Mouse (Mus musculus) frontal cortex, postnatal 36 days (tissue): ENCODE data around the gene Ptn.

Source experiments
- DNase-seq, 2 experiments: peaks; one replicate each; pipeline ENCODE4 v3.0.0; 2022; ENCODE audit warnings: low spot score in 2 of 2

Gene Ptn

DNA sequence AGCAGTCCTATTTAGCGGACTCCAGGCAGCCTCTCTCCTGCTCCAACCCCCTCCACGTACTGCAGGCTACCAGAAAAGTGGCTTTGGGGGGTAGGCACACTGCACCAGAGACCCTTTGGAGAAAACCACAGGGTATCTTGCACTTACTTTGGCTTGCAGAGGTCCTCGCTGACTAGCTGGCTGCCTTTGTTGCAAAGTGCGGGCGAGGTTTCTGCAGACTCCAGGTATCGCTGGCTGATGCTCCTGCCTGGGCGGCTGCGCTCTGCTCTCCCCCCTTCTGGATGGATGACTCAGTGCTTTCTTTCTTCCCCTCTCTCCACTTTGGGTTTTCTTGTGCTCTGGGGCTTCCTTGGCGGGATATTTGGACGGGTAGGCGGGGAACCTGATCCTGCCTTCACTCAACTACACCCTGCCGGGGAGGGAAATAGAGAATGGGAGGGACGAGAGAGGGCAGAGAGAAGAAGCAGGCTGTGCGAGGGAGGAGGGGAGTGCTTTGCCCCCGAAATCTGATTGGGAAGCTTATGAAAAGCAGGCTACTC, at the start of gene Ptn:
TSS of gene Ptn (minus strand) at position 474 of the 539 bp plus-strand sequence.
- DNase-seq, result peak; percentile 72 to 82

DNA sequence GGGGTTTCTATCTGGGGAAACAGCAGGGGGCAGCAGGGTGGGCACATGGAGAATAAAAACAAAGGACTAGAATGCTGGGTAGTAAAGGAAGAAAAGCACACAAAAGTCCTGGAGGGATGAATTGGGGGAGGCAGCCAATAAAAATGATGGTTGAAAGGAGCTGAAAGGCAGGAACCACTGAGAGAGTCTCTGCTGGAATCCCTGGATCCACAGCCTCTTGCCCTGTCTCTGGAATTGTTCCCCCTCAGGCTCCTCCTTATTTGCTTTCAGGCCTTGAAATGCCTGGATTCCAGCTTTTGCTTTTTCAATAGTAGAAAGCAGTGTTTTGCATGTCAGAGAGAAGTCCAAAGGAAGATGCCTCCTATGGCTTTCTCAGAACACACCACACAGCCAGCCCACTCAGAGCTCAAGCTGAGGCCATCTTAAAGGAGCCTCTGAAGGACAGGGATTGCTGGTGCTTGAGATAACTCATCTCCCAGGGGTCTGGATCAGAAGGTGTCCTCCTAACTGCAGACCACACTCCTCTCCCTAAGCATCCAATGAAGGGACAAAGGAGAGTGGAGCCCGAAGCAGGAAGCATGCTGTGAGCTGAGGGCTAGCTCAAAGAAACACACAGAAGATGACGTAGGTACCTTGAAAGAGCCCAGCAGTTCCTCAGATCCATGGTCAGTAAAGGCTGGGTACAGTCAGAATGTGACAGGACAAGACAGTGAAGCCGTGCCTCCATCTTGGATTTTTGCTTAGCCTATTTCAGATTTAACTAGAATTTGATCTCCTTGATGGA, 48.4 kb upstream of the Ptn start:
- DNase-seq, result no peak

DNA sequence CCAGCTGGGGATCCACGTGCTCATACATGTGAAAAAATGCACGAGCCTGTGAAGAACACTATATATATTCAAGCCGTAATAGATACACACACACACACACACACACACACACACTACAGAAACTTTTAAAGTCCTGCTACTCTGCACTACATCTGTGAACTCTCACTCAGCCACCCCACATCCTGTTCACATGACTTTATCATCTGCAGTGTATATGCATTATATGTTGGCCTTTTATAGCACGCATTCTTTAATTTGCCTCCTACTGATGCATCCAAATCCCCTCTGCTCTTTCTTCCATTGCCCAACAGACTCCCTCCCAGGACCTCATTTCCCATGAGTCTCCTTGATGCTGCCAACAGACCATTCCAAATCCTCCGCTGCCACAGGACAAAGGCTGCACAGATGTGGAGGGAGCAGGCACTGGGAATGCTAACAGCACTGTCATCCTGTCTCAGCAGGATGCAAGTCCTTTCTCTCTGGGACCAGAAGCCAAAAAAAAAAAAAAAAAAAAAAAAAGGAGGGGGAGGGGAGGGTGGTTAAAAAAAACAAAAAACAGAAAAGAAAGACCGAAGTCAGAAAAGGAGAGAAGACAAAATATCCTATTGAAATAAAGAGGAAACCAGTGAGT, 47.7 kb upstream of the Ptn start:
- no peak for DNase-seq

DNA sequence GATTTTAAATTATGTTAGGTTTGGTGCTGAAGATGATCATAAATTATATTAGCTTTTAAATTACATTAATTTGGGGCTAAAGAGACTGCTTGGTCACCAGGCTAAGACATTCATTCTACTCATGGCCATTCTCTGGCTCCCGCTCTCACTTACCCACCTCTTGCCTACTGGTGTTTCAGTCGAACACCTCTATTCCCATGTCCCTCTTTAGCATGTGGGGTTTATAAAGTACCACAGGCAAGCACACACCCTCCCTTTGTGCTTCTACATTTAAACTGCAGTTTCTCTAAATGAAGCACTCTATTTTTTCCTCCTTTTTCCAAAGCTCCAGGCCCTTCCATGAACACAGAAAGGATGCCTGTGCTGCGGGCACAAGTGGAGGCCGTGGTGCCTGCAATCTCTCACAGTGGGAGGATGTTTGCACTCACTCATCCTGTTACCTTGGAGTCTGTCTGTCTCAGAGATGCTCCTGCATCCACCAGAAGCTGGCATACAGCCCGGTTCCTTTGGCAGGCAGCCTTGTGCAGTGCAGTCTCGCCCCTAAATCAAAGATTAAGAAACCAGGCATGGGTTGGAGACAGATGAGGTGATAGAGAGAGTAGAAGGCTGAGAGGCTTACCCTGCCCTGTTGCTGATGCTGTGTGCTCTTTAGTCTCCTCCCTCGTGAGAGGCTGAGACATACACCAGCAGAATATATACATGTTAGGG, 40.6 kb upstream of the Ptn start:
- DNase-seq, result peak; percentile 90

DNA sequence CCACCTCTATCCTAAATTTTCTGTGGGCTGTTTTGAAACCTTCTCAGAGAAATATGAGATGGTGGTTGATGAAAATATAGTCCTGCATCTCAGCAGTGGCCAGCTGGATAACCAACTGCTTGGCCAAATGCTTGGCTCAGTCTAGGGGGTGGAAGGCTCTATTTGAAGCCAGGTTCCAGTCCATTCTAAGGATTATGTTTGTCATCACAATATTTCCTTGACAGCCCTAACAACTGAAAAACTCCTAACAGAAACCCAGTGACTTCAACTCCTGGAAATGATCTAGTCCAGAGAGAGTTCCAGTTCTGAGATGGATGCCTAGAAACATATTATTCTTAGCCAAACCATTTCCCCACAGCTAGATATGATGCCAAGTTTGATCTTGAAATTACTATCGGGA, 35.3 kb upstream of the Ptn start:
- peak in 1 of 2 experiments; percentile 29 for DNase-seq

DNA sequence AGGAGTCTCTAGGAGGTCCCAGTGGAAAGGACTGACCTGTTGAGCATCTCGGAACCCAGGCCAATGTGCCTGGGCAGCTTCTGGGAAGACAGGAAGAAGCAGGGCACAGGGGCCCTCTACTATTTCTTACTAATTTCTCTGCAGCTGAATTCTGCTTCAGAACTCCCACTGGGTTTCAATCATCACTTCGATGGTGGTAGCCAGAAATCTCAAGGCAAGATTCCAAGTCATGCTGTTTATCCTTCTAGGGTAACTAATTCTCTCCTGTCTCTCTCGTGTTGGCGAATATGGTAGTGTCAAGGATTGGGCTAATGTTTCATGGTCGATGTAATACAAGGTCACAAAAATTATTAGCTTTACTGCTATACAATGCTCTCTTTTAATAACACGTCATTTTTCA, 34.2 kb upstream of the Ptn start:
- DNase-seq, result peak in 1 of 2 experiments; percentile 55

DNA sequence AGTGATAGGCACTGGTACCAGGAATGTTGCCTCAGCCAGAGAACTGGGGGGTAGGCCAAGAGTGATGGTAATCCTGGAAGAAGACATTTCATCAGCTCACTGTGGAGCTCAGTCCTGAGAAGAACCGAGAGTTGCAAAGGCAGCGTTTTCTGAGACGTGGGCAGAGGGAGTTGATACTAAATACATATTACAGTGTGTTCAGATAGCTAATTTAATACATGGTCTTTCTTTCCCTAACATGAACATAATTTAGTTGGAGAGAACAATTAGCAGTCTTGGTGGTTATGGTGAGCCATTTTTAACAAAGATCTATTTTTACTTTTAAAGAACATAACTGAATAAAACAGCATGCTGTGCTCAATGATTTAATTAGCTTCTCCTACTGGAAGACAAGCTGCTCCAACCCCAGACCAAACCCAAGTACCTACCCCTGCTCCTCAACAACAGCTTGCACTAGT, 33.0 kb upstream of the Ptn start:
- DNase-seq, result peak in 1 of 2 experiments; percentile 75

DNA sequence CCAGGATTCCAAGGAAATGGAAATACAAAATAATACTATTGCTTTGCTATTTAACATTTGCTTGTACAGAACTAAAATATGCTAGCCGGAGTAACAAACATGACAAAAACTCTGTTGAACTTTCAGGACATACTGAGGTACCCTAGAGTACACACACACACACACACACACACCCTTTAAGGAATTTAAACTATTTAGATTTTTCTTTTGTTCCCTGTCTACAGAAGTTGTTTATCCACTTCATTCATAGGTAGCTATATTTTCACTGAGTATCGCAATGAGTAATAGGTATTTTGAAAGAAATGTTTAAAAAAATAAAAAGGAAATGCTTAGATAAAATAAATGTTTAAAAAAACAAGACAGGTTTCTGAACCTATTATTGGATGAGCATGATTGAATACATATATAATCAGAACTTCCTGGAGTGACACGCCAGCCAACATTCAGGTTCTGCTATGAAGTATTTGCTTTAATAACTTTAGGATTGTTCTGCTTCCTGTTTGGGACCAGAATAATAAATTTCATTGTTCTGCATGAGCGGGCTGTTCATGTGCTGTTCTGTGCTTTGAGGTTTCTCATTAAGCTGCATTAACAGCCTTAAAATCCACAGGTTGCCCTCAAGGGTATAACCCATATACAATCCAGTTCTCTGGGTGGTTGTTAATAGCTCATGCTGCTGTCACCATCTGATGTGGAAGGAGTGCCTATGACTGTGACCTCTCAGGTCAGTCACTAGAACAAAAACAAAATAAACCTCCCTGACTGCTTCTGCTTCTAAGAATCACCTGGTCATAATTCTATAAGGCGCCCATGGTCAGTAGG, 32.3 kb upstream of the Ptn start:
- no peak for DNase-seq

DNA sequence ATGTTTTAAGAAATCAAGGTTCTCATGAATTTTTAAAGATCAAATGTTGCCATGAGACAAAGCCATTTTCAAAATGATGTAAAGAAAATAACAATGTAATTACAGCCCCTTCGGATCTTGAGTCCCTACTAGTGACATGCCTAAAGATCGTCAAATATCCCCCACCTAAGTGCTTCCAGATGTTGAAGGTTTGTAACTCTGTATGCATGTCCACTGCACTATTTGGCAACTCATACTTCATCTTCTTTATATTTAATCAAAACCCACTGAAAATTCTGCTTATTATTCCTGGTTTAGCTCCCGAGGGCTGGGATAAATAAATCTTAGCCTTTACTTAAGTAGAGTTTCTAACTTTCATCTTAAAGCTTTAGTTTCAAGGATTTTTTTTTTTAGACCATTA, 31.7 kb upstream of the Ptn start:
- DNase-seq, result no peak

DNA sequence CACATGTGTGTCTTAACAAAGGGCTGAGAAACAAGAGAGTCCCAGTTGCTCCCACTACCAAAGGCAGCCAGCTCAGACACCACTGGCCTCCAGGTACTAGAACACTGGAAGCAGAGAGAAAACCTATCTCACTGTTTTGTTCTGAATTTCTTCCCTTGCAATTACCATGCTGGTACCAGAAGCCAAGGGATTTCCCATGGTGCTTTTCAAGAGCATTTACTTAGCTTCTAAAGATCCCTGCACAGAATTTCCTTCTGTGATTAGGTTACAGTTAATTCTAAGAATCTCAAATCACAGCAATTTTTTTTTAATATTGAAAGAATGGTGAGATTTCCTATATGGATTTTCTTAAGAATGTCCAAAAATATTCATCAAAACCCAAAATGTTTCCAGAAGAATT, 31.2 kb upstream of the Ptn start:
- no peak for DNase-seq

DNA sequence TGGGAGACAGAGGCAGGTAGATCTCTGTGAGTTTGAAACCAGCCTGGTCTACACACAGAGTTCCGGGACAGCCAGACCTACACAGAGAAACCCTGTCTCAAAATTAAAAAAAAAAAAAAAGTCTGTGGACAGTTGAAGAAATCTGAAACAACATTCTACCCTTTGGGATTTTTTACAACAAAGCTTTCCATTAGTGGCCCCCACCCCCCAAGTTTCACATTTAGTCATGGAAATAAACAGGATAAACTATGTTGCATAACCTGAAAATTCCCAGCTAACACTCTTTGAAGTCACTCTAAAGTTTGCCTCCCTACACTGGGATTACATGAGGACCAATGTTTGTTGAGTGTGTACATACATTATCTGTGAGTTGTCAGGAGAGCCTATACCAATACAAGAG, 28.7 kb upstream of the Ptn start:
- DNase-seq, result no peak

DNA sequence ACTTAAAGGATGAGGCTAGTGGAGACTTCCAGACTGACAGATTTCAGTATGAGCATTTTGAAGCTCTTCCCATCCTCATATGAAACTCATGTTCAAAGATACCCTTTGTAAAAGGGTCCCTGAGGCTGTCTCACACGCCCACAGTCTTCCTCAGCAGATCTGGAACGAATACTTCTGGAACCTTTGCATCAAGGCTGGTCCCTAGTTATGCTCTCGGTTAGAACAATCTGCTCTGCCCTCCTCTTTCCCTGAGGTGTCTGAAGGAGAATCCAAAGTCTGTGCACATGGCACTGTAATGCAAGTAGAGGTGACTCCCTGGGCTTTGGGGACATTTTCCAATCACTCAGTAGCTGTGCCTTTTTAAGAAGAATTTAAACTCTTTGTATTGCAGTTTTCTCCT, 25.3 kb upstream of the Ptn start:
- DNase-seq, result no peak

DNA sequence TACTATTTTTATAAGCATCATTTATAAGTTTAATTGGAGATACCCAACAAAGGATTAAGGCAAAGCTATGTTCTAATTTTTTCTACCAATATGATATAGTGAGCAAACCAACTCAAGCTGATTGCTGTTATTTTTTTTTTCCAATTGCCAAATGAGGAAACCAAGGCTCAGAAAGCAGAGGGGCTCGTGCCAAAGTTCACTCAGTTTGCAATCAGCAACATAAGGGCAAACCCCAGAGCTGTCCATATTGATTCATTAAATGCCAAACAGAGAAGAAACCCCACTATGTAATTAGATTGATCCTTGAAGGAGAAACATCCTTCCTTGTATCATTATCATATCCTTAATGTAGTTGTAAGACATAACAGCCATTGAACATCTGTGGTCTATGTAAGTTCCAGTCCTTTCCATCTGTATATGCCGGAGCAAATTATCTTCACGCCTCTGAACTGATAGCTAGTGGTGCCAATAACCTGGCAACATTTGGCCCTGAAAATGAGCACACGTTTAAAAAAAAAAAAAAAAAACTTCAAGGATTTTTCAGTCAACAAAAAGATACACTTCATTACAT, 24.8 kb upstream of the Ptn start:
- no peak for DNase-seq

DNA sequence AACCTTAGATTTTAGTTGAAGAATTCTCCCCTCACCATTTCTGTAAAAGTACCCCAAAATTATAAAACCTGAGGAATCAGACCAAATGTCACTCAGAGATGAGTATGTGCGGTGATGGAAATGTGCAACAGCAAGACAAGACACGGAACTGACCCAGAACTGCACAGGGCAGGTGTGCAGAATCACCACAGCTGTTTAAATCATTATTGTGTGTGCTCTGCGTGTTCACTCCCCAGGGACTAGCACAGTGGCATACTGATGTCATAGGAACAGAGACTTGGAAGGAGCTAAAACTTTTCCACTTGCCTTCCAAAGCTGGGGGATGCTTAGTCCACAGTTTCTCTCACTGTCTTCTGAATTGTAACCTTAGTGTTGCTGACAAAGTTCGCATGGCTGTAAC, 22.7 kb upstream of the Ptn start:
- DNase-seq, result no peak

DNA sequence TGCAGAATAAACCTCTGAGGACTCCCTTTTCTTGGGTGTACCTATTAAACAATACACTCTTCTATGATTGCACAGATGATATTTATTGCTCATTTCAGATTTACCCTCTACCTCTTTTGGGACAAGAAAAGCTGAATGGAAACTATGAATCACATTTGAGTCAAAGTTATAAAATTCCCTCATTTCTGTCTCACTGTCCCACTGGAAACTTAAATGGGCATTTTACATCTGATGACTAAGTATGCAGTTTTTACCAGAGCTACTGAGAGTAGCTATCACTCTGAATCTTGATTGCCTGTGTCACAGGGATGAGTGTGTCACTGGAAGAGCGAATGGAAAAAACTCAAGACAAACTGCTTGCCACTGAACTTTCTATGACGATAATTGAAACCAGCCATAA, 22.2 kb upstream of the Ptn start:
- no peak for DNase-seq

DNA sequence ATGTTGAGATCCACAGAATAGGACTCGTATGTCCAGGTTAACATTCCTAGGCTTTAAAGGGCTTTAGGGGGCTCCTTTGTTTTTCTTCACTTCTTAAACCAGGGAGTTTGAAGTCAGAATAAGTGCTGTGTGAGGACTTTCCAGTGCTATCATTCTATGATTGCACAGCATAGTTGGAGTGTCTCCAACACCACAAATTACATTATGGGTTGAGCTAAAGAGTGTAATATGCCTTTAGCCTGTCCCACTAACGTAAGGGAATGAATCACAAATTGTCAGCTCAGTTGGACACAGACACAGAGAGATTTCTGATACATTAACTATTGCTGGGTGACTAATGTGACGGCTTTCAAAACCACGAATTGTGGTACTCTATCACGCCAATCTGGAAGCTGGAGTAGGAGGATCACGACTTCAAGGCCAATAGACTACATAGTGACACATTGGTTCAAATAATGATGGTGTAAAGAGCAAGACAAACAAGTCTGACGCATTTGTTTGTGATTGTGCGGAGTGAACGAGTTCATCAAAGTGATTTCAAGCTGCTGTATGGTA, 20.4 kb upstream of the Ptn start:
- no peak for DNase-seq

DNA sequence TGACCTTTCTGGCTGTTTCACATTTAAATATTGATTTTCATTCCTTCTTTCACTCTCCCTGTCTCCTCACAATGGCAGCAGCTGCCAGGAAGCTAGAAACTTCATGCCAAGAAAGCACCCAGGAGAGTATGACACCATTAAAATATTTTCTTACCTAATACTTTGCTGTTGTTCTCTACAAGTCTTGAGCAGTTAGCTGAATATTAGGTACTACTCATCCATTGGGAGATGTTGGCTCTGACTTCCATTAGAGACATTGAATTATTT, 9.7 kb upstream of the Ptn start:
- no peak for DNase-seq

DNA sequence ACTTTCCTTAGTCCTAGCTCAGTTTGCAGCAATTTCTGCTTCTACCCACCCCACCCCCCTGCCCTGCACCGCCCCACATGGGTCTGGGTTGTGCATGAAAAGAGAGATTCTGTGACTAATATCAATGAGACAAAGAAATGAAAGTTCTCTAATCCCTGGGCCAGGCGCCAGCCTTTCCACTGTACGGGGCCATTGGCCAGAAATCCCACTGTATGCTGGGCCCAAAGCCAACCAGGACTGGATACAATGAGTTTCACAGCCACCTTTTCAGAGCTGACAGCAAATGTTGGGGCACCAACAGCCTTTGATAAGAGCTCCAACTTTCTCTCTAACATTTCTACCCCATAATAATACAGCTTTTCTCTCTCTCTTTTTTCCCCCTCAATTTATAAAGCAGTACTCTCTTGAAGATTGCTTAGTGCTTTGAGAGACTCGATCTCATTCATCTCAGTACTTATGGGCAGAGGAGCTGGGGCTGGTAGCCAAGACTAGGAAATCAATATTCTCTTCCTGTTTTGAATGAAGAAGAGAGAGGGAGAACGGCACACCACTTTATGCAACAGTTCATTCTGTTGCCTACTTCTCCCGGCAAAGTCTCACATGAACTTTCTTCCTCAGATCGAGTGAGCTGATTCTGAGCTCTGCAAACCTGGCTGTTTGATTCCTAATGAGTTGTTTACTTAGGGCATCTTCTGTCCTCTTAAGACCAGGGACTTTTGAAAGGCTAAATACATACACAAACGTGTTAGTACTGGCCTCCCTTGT, 9.2 kb upstream of the Ptn start:
- peak; percentile 54 to 77 for DNase-seq

DNA sequence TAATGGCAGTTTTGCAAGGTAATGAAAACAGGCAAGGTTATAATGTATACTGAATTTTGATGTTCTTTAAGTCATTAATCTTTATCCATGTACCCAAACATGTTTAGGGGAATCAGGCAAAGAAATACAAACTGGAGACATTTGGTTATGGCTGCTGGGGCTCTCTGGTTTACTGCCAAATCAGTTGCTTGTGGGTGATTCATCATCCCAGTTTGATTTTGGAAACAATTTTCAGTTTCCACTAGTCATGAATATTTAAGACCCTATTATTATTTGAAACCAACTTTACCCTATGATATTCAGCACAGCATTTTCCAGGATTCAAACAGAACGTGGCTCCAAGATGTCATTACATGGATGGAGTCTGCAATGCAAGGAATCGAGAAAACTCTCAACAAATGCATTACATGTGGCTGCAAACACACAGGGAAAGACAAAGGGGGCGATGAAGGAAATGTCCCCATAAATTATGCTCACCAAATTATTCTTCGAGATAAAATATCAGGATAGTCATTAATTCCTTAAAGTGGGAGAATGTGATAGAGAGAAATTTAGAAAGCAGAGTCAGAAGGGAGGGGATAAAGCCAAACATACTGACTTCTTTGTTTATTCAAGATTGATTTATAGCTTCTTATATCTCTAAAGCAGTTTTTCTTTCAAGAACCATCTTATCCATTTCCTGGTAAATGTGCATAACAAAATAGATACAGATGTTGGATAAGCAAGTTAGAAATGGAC, 8.4 kb upstream of the Ptn start:
- DNase-seq, result no peak

DNA sequence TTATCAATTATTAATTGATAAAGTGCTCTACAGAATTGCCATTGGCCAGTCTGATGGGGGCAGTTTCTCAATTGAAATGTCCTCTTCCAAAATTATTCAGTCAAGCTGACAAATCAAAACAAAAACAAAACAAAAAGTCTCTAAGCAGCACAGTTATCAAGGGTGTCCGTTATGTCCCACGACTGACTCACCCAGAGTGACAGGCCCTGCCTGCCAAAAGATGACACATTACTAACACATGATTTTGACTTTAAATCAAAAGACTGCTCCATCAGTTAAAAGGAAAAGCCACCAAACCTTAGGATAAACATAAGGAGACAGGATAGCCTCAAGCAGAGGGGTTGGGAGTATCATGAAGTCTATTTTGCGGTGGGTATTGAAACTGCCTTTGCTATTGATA, 6.6 kb upstream of the Ptn start:
- DNase-seq, result no peak
